Mouse (Mus musculus) hindlimb bud, embryonic 11.5 days (tissue): Measurements from ENCODE around the gene Eln.
A peak's percentile ranks its signal among the peaks of the same experiment; 100 is the strongest.

Experiments used
- DNase-seq: peaks from one replicate; pipeline ENCODE4 v3.0.0-alpha.2; 2012; ENCODE audit warnings: low read depth, low spot score; ENCODE audit errors: extremely low spot score

Eln gene

GRCm38 (mm10) chr5:134745000-134745399 is 2.1 kb downstream of the Eln start:
- no peak for DNase-seq

- no peak for DNase-seq
Observed at GRCm38 (mm10) chr5:134743991-134744390, 3.1 kb downstream of the Eln start.

GRCm38 (mm10) chr5:134742221-134742795 is 4.8 kb downstream of the Eln start:
- no peak for DNase-seq

GRCm38 (mm10) chr5:134740501-134741341 is 6.4 kb downstream of the Eln start:
- DNase-seq = no peak

GRCm38 (mm10) chr5:134739951-134740350 is 7.2 kb downstream of the Eln start:
- no peak for DNase-seq

GRCm38 (mm10) chr5:134734920-134735319 is 12.2 kb downstream of the Eln start:
- DNase-seq = no peak

- no peak for DNase-seq
Observed at GRCm38 (mm10) chr5:134734072-134734471, 13.1 kb downstream of the Eln start.

GRCm38 (mm10) chr5:134733241-134733640 is 13.9 kb downstream of the Eln start:
- DNase-seq = no peak

GRCm38 (mm10) chr5:134729124-134729523 is 18.0 kb downstream of the Eln start:
- DNase-seq = no peak

- no peak for DNase-seq
Observed at GRCm38 (mm10) chr5:134728535-134728934, 18.6 kb downstream of the Eln start.

GRCm38 (mm10) chr5:134727001-134727639 is 20.0 kb downstream of the Eln start:
- DNase-seq = no peak

- no peak for DNase-seq
Observed at GRCm38 (mm10) chr5:134725299-134725698, 21.8 kb downstream of the Eln start.

- no peak for DNase-seq
Observed at GRCm38 (mm10) chr5:134720058-134720457, 27.1 kb downstream of the Eln start.

- DNase-seq = no peak
Observed at GRCm38 (mm10) chr5:134711076-134711475, 36.0 kb downstream of the Eln start.

GRCm38 (mm10) chr5:134709275-134709674 is 37.8 kb downstream of the Eln start:
- DNase-seq = no peak

- DNase-seq = peak; percentile 60
Observed at GRCm38 (mm10) chr5:134704157-134704556, 43.0 kb downstream of the Eln start.

GRCm38 (mm10) chr5:134695539-134695938 is 51.6 kb downstream of the Eln start:
- no peak for DNase-seq

GRCm38 (mm10) chr5:134695082-134695481 is 52.0 kb downstream of the Eln start:
- DNase-seq = no peak

GRCm38 (mm10) chr5:134692704-134693103 is 54.4 kb downstream of the Eln start:
- DNase-seq = no peak

GRCm38 (mm10) chr5:134688718-134689284 is 58.3 kb downstream of the Eln start:
- peak; percentile 98 for DNase-seq

GRCm38 (mm10) chr5:134688086-134688717 is 58.9 kb downstream of the Eln start, which contains the start of gene Limk1:
Gene Limk1 (minus strand): TSS chr5:134688598.
- DNase-seq = no peak
